ENCODE assay signal across 21 mouse cellular contexts in the genomic region with DNA sequence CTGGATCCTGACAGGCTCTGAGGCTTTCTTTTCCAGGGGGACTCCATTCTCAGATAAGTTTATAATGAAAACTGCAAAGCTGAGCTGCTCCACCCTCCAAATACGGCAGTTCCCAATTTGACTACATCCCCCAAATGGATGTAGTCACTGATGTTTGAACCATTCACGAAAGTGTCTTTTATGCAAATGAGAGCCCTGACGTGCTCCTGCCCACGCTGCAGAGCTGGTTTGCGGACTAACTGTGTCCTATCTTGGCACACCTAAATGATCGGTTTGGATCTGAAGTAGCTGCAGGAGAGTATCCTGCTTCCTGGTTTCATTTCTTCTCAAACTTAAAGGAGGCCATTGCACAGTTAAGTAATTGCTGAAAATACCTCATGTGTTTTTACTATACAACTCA. TPM values are rescaled to one million over a fixed set of nuclear protein-coding genes. Genes with fewer than 3 reads are reported as not detected.
DNase-seq lines count a peak whose midpoint lies in the region; ATAC-seq and TF ChIP-seq lines count a peak whose summit lies in the region.
"Had no signal": no experiment of that assay in that cellular context is flagged by ENCODE, and none has a peak within 500 bp of the region (broad histone marks: within the 10 kb centered on the region; RNA-seq: fewer than 3 reads in every experiment).

No protein-coding gene starts in this region.

- peaks cover 5% of the 10 kb centered on the region for H3K36me3 ChIP-seq in heart, adult 2 months (ENCODE audit: control insufficient read depth, insufficient read depth, low read length)
- H3K36me3 ChIP-seq in heart, embryonic 10.5 days: peaks cover 14% of the 10 kb centered on the region
- H3K36me3 ChIP-seq in lung, embryonic 16.5 days (ENCODE audit: control insufficient read depth, insufficient read depth, low read length): no peaks in the 10 kb centered on the region
- H3K36me3 ChIP-seq in splenic B cell, adult 2 months (ENCODE audit: control insufficient read depth, insufficient read depth, low read length, poor library complexity, severe bottlenecking): no peaks in the 10 kb centered on the region
- H3K36me3 ChIP-seq: hindbrain, embryonic 15.5 days; midbrain, embryonic 15.5 days; stomach, embryonic 15.5 days had no signal

- no peaks in the 10 kb centered on the region for H3K9me3 ChIP-seq in heart, embryonic 10.5 days
- H3K9me3 ChIP-seq in lung, embryonic 16.5 days (ENCODE audit: control insufficient read depth, low read length): no peaks in the 10 kb centered on the region
- H3K9me3 ChIP-seq: hindbrain, embryonic 15.5 days; midbrain, embryonic 15.5 days; stomach, embryonic 15.5 days had no signal

- no peak for DNase-seq in heart, adult 2 months
- no peak for DNase-seq in heart, embryonic 10.5 days (ENCODE audit: low spot score)
- no peak for DNase-seq in lung, adult 2 months
- peak; percentile 60 for DNase-seq in brain, adult 2 months (ENCODE audit: low read depth, low spot score)
- peak; percentile 19 for DNase-seq in splenic B cell, adult 2 months (ENCODE audit: low read depth, low spot score)
- DNase-seq in layer of hippocampus, adult 9-11 months: no peak
- no peak for DNase-seq in cerebellum, adult 9-11 months
- DNase-seq: cerebellum, adult 9-10 months; embryo, embryonic 11 days; heart, adult 18-20 months; heart, postnatal 10 days; kidney, adult 18-20 months; kidney, postnatal 36 days; retina, postnatal 1 day; thymus, postnatal 14 days had no signal

- no peak for ATAC-seq in lung, embryonic 16.5 days (ENCODE audit: low read depth)
- ATAC-seq: forebrain, embryonic 14.5 days; midbrain, embryonic 15.5 days had no signal

- 0 out of 2 replicates have a peak overlapping the region, but pooled peaks have one; percentile 2 for H3K4me2 ChIP-seq in lung, embryonic 16.5 days (ENCODE audit: low read depth, low read length)
- H3K4me2 ChIP-seq: hindbrain, embryonic 15.5 days; midbrain, embryonic 15.5 days; stomach, embryonic 15.5 days had no signal

- intact Hi-C loops in heart, adult 2 months (cut with DNase I): loop anchor here (10.0 kb wide), 1 partner anchor 368 kb away; the partner anchor contains the start of gene Zfp827

- H3K9ac ChIP-seq in heart, adult 2 months (ENCODE audit: low read depth, low read length): peak overlapping the region; percentile 54; the same call in 1 of the 2 replicates
- 0 out of 2 replicates have a peak overlapping the region, but pooled peaks have one; percentile 9 for H3K9ac ChIP-seq in lung, embryonic 16.5 days (ENCODE audit: low read length)
- H3K9ac ChIP-seq: hindbrain, embryonic 15.5 days; midbrain, embryonic 15.5 days; stomach, embryonic 15.5 days had no signal

- no peak overlapping the region; the same call in 1 of the 2 replicates for H3K4me3 ChIP-seq in heart, adult 2 months
- H3K4me3 ChIP-seq in heart, embryonic 10.5 days: no peak overlapping the region
- H3K4me3 ChIP-seq in lung, embryonic 16.5 days (ENCODE audit: low read length): no peak overlapping the region
- no peak overlapping the region for H3K4me3 ChIP-seq in lung, adult 2 months (replicated peaks; ENCODE audit: extremely low read depth, low read depth, low read length)
- H3K4me3 ChIP-seq: hindbrain, embryonic 15.5 days; midbrain, embryonic 15.5 days; stomach, embryonic 15.5 days had no signal

- TF ChIP-seq CTCF in heart, adult 2 months (IDR thresholded peaks at IDR 0.05): no peak
- TF ChIP-seq CTCF in lung, adult 2 months (IDR thresholded peaks at IDR 0.05; ENCODE audit: insufficient read depth, low read length): no peak

- WGBS in heart, adult 2 months: 20% methylated on average over 6 of the region's 6 CpGs
- WGBS in heart, embryonic 10.5 days: 68% methylated on average over 6 of the region's 6 CpGs
- WGBS in lung, embryonic 16.5 days: 53% methylated on average over 6 of the region's 6 CpGs
- WGBS in lung, adult 2 months: 18% methylated on average over 6 of the region's 6 CpGs

- peaks cover 8% of the 10 kb centered on the region for H3K79me2 ChIP-seq in heart, adult 2 months (replicated peaks; ENCODE audit: control insufficient read depth, insufficient read depth, low read length)

- no peak for TF ChIP-seq EP300 in heart, adult 2 months (IDR thresholded peaks at IDR 0.05; ENCODE audit: insufficient read depth, low read depth, low read length)

- no peaks in the 10 kb centered on the region for H3K27me3 ChIP-seq in heart, adult 2 months (ENCODE audit: control insufficient read depth, insufficient read depth, low read length)
- H3K27me3 ChIP-seq in heart, embryonic 10.5 days (ENCODE audit: insufficient read depth, poor library complexity, severe bottlenecking): no peaks in the 10 kb centered on the region
- H3K27me3 ChIP-seq in lung, embryonic 16.5 days (ENCODE audit: control insufficient read depth, insufficient read depth, low read depth, low read length): no peaks in the 10 kb centered on the region
- H3K27me3 ChIP-seq in splenic B cell, adult 2 months (ENCODE audit: control insufficient read depth, insufficient read depth, low read length, poor library complexity, severe bottlenecking): no peaks in the 10 kb centered on the region
- H3K27me3 ChIP-seq: hindbrain, embryonic 15.5 days; midbrain, embryonic 15.5 days; stomach, embryonic 15.5 days had no signal

- peaks cover 18% of the 10 kb centered on the region for H3K4me1 ChIP-seq in heart, adult 2 months (ENCODE audit: control insufficient read depth, insufficient read depth, low read length)
- H3K4me1 ChIP-seq in heart, embryonic 10.5 days: peaks cover 36% of the 10 kb centered on the region
- peaks cover 23% of the 10 kb centered on the region for H3K4me1 ChIP-seq in lung, embryonic 16.5 days (replicated peaks; ENCODE audit: control insufficient read depth, insufficient read depth, low read length)
- H3K4me1 ChIP-seq in lung, adult 2 months (ENCODE audit: control insufficient read depth, insufficient read depth, low read length): peaks cover 14% of the 10 kb centered on the region

- TF ChIP-seq POLR2A in heart, adult 2 months (IDR thresholded peaks at IDR 0.05; ENCODE audit: insufficient read depth, low read depth, low read length): no peak
- no peak for TF ChIP-seq POLR2A in lung, adult 2 months (IDR thresholded peaks at IDR 0.05; ENCODE audit: borderline replicate concordance, extremely low read depth, low read depth, low read length)

- H3K27ac ChIP-seq in heart, adult 2 months: peak overlapping the region; percentile 32; the same call in 1 of the 2 replicates
- no peak overlapping the region for H3K27ac ChIP-seq in heart, embryonic 10.5 days
- H3K27ac ChIP-seq in lung, embryonic 16.5 days (ENCODE audit: low read length): no peak overlapping the region
- H3K27ac ChIP-seq: hindbrain, embryonic 15.5 days; macrophage; midbrain, embryonic 15.5 days; stomach, embryonic 15.5 days had no signal

RNA-seq across cellular contexts. Expression of gene Smad1, which starts 6.7 kb away (rescaled TPM):
- 10 to 100 TPM; 12.7 to 14.0 TPM for total RNA-seq in heart, adult 2 months (2021)
- 18.0 and 18.7 TPM in 2 replicates for polyA plus RNA-seq in heart, adult 2 months (2012; rRNA removed)
- polyA plus RNA-seq in heart, embryonic 10.5 days (2016; fragmentation: Nextera tagmentation; extraction: Ambion mirVana): 20.1 and 32.1 TPM in 2 replicates
- polyA plus RNA-seq in lung, embryonic 16.5 days (2015; fragmentation: Nextera tagmentation; extraction: Ambion mirVana): 37.2 and 39.8 TPM in 2 replicates
- polyA plus RNA-seq in lung, adult 2 months (2012; rRNA removed): 35.0 and 46.0 TPM in 2 replicates

Comparison
In these comparisons a context has a peak if more than half of its experiments do, and no peak if none do; other contexts are left out.
1. DNase-seq: peak in brain, adult 2 months (single experiment) and splenic B cell, adult 2 months (single experiment); none in heart, adult 2 months (0 of 2), heart, embryonic 10.5 days (single experiment), lung, adult 2 months (single experiment), layer of hippocampus, adult 9-11 months (single experiment) and cerebellum, adult 9-11 months (single experiment).